Mouse (Mus musculus): ENCODE measurements at regions not wholly inside any gene's neighbourhood (a gene's known extent, or its start where the extent isn't known, plus 50 kb on each side); places are given as distances from the start of the nearest gene placed in this dataset.
A peak's percentile ranks its signal among the peaks of the same experiment; 100 is the strongest.

DNA sequence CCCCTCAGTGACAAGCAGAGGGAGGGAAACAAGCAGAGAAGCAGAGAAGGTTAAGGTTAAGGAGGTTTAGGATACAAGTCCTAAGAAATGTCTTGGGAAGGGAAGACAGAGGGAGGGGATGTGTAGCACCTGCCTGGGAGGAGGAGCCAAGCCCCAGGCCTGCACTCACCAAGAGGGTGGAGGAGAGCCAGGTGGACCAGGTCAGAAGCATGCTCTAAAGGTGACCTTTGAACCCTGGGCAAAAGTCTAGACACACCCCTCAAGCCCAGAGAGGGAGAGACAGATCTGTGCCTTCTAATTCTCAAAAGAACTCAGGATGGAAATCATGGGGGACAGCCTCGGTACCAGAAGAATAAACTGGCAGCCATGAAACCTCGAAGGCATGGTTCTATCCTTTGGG lies 54.4 kb upstream of the Calm2 start:
- WGBS: 31% methylated on average over 2 of the region's 2 CpGs
- H3K27ac ChIP-seq (replicated peaks; ENCODE audit: low read depth, low read length): no peak overlapping the region
- H3K4me2 ChIP-seq (ENCODE audit: low read depth, severe bottlenecking): no peak overlapping the region
- H3K4me1 ChIP-seq (ENCODE audit: control insufficient read depth, insufficient read depth, low read length): peaks cover 10% of the 10 kb centered on the region
- H3K27me3 ChIP-seq (ENCODE audit: control insufficient read depth, insufficient read depth, low read length): no peaks in the 10 kb centered on the region
- no peaks in the 10 kb centered on the region for H3K9me3 ChIP-seq (ENCODE audit: control insufficient read depth, low read length)
- DNase-seq (ENCODE audit: low spot score) (no peak), ATAC-seq (ENCODE audit: insufficient number of reproducible peaks, low FRiP score, low TSS enrichment, low read depth) (peak; percentile 65; the same call in 1 of the 2 replicates)
- no peak overlapping the region for H3K9ac ChIP-seq (ENCODE audit: low read length)
- no peak overlapping the region for H3K4me3 ChIP-seq (ENCODE audit: low read depth, low read length)
- no peaks in the 10 kb centered on the region for H3K36me3 ChIP-seq (ENCODE audit: control insufficient read depth, insufficient read depth, low read length)

DNA sequence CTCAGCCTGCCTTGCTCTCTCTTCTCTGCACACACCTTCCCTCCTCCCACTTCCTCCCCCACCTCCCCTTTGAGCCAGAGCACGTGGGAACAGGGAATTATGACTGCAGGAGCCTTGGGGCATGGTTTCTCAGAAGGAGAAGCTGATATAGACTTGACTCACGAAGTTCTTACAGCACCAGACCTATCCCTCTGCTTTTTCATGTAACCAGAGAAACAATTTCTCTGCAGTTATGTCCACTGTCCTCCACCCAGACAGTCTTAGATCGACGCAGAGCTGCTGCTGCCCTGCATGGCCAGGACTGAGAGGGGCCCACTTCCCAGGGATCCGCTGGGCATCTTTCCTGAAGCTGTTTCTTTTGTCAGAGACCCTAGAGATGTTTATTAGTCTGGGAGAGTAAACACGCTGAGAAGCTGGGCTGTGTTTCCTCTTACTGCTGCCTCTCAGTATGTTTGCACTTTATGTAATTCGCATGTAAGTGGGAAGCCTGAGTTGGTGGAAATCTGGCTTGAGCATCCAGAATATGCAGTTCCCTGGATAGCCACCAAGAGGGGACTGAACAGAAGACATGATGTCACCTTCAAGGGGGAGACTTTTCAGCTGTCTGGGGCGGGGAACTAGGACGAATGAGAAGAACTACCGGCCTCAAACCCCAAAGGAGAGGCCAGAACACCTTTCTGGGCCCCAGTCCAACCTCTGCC lies 55.1 kb upstream of the Calm2 start:
- ATAC-seq (ENCODE audit: insufficient number of reproducible peaks, low FRiP score, low TSS enrichment, low read depth): no peak
- H3K4me2 ChIP-seq (ENCODE audit: low read depth, severe bottlenecking): no peak overlapping the region

DNA sequence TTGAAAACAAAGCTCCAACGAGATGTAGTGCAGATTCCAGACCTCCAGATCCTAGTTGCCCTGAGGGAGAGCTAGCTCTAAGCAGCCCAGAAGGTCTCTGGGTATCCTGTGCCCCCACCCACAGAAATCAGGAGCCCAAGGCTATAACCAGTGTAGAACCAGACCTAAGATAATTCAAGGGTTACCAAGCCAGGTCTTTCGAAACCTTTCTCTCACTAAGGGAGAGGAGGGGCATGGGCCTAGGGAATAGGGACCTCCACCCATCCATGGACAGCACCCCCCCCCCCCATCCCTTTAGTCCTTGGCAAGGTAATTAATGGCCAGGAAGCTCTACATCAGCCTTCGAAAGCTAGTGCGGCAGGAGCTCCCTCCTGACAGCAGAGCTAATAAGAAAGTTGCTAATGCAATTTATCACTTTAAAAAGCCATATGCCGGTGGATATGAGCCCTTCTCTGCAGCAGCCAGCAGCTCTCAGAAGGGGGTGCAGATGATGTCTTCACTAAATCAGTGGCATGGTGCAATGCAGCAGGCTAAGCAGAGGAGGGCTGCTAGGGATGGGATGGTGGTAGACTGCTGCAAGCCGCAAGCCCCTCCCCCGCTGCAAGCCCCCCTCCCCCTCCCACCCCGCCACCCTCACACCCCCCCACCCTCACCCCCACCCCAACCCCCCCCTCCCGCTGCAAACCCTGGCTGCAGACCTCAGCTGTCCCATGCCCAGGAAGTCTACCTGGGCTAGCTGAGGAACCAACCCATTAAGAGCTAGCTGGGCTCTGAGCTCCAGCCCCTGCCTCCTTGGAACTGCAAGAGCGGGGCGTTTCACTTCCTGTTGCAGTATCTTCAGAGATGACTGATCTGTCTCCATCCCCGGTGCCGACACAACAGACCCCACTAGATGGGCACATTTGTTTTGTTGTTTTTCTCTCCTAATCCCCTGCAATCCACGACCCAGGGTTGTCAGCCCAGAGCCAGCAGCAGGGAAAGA lies 55.9 kb upstream of the Calm2 start:
- Histone ChIP-seq H3K4me1 (ENCODE audit: control insufficient read depth, insufficient read depth, low read length) (peaks cover 10% of the 10 kb centered on the region), H3K4me2 (ENCODE audit: low read depth, severe bottlenecking) (no peak overlapping the region), H3K9ac (ENCODE audit: low read length) (no peak overlapping the region), H3K4me3 (ENCODE audit: low read depth, low read length) (no peak overlapping the region), H3K27ac (replicated peaks; ENCODE audit: low read depth, low read length) (no peak overlapping the region; the same call in 1 of the 2 replicates), H3K27me3 (ENCODE audit: control insufficient read depth, insufficient read depth, low read length) (no peaks in the 10 kb centered on the region), H3K9me3 (ENCODE audit: control insufficient read depth, low read length) (no peaks in the 10 kb centered on the region), H3K36me3 (ENCODE audit: control insufficient read depth, insufficient read depth, low read length) (no peaks in the 10 kb centered on the region)
- DNase-seq (ENCODE audit: low spot score) (no peak), ATAC-seq (ENCODE audit: insufficient number of reproducible peaks, low FRiP score, low TSS enrichment, low read depth) (peak; percentile 55)
- 7% methylated on average over 13 of the region's 14 CpGs for WGBS

More for the DNA sequence above, 55.1 kb upstream of the Calm2 start:
- Histone ChIP-seq H3K9me3 (ENCODE audit: control insufficient read depth, low read length) (no peaks in the 10 kb centered on the region), H3K4me3 (ENCODE audit: low read depth, low read length) (no peak overlapping the region), H3K27me3 (ENCODE audit: control insufficient read depth, insufficient read depth, low read length) (no peaks in the 10 kb centered on the region), H3K27ac (replicated peaks; ENCODE audit: low read depth, low read length) (no peak overlapping the region; the same call in 1 of the 2 replicates), H3K36me3 (ENCODE audit: control insufficient read depth, insufficient read depth, low read length) (no peaks in the 10 kb centered on the region), H3K4me1 (ENCODE audit: control insufficient read depth, insufficient read depth, low read length) (peaks cover 10% of the 10 kb centered on the region), H3K9ac (ENCODE audit: low read length) (no peak overlapping the region; the same call in 1 of the 2 replicates)
- DNase-seq (ENCODE audit: low spot score): no peak
- WGBS: 20% methylated on average over 10 of the region's 10 CpGs

DNA sequence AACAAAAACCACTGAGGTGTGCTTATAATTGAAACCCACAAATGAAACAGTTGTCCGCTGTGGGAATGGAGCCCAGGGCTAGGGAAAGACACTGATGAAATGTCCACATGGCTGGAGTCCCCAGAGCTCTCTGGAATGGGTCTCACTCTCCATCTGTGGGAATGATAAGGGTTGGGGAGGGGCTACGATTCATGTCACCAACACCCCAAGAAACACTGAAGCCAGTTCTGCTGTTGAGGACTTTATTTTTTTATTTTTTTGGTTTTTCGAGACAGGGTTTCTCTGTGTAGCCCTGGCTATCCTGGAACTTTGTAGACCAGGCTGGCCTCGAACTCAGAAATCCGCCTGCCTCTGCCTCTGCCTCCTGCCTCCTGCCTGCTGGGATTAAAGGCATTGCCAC lies 56.8 kb upstream of the Calm2 start:
- DNase-seq (ENCODE audit: low spot score) (no peak), ATAC-seq (ENCODE audit: insufficient number of reproducible peaks, low FRiP score, low TSS enrichment, low read depth) (no peak)
- H3K9ac ChIP-seq (ENCODE audit: low read length): no peak overlapping the region
- H3K9me3 ChIP-seq (ENCODE audit: control insufficient read depth, low read length): no peaks in the 10 kb centered on the region
- no peak overlapping the region for H3K27ac ChIP-seq (replicated peaks; ENCODE audit: low read depth, low read length)
- H3K4me2 ChIP-seq (ENCODE audit: low read depth, severe bottlenecking): no peak overlapping the region
- H3K27me3 ChIP-seq (ENCODE audit: control insufficient read depth, insufficient read depth, low read length): no peaks in the 10 kb centered on the region
- peaks cover 10% of the 10 kb centered on the region for H3K4me1 ChIP-seq (ENCODE audit: control insufficient read depth, insufficient read depth, low read length)
- WGBS: 77% methylated on average over 5 of the region's 5 CpGs
- H3K36me3 ChIP-seq (ENCODE audit: control insufficient read depth, insufficient read depth, low read length): no peaks in the 10 kb centered on the region
- no peak overlapping the region for H3K4me3 ChIP-seq (ENCODE audit: low read depth, low read length)

DNA sequence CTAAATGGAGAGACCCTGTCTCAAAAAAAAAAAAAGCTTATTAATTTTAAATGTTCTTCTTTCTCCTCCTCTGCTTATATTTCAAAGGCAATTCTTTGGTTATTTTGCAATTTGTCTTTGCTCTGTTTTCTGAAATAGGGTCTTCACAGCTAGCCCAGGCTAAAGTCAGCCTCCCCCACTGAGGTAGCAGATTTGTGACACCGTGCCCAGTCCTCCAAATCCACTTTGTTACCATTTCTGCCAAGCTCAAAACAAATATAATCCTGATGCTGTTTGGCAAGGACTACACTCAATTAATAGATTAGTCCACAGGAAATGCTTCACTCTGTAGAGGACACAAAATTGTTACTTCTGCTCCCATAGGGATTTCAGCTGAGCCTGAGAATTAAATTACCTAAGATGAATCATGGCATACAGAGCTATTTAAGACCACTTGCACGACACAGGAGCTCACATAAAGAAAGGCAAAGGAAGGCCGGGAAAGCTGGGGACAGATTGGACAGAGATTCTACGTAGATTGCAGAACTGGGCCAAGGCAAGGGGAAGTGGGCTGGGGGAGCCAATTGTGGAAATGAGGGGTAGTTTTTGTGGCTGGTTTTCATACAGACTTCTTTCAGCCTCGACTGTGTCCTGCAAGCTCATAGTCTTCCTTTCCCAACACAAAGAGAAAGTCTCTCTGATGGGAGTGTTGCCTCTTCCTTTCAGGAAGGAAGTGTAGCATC lies 58.4 kb upstream of the Calm2 start:
- ATAC-seq (ENCODE audit: insufficient number of reproducible peaks, low FRiP score, low TSS enrichment, low read depth) (no peak), DNase-seq (ENCODE audit: low spot score) (no peak)
- Histone ChIP-seq H3K27ac (replicated peaks; ENCODE audit: low read depth, low read length) (no peak overlapping the region), H3K4me2 (ENCODE audit: low read depth, severe bottlenecking) (no peak overlapping the region), H3K4me1 (ENCODE audit: control insufficient read depth, insufficient read depth, low read length) (peaks cover 10% of the 10 kb centered on the region), H3K36me3 (ENCODE audit: control insufficient read depth, insufficient read depth, low read length) (no peaks in the 10 kb centered on the region), H3K9ac (ENCODE audit: low read length) (no peak overlapping the region), H3K4me3 (ENCODE audit: low read depth, low read length) (no peak overlapping the region), H3K9me3 (ENCODE audit: control insufficient read depth, low read length) (no peaks in the 10 kb centered on the region), H3K27me3 (ENCODE audit: control insufficient read depth, insufficient read depth, low read length) (no peaks in the 10 kb centered on the region)
- WGBS: 70% methylated on average over 5 of the region's 5 CpGs

DNA sequence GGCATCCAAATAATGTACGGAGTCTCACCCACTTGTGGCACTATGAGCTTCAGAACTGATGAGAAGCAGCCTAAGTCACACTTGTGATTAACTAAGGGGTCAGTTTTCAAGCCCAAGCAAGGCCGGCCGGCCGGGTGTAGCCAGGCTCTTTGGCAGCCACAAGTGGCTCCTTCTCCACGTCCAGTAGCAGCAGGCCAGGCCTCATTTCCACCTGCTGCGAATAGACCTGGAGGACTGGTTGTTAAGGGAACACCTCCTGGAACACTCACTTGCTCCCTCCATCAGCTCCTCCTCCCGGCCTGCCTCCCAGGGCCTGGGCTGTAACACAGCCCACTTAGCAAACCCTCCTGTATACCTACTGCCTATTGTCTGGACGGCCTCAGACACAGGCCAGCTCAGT lies 61.1 kb upstream of the Calm2 start:
- no peaks in the 10 kb centered on the region for H3K9me3 ChIP-seq (ENCODE audit: control insufficient read depth, low read length)
- H3K27me3 ChIP-seq (ENCODE audit: control insufficient read depth, insufficient read depth, low read length): no peaks in the 10 kb centered on the region
- no peaks in the 10 kb centered on the region for H3K4me1 ChIP-seq (ENCODE audit: control insufficient read depth, insufficient read depth, low read length)
- H3K4me2 ChIP-seq (ENCODE audit: low read depth, severe bottlenecking): no peak overlapping the region
- DNase-seq (ENCODE audit: low spot score): no peak
- 47% methylated on average over 8 of the region's 8 CpGs for WGBS
- H3K36me3 ChIP-seq (ENCODE audit: control insufficient read depth, insufficient read depth, low read length): no peaks in the 10 kb centered on the region
- no peak overlapping the region for H3K4me3 ChIP-seq (ENCODE audit: low read depth, low read length)
- no peak overlapping the region for H3K9ac ChIP-seq (ENCODE audit: low read length)
- H3K27ac ChIP-seq (replicated peaks; ENCODE audit: low read depth, low read length): no peak overlapping the region; the same call in 1 of the 2 replicates
- no peak for ATAC-seq (ENCODE audit: insufficient number of reproducible peaks, low FRiP score, low TSS enrichment, low read depth)

DNA sequence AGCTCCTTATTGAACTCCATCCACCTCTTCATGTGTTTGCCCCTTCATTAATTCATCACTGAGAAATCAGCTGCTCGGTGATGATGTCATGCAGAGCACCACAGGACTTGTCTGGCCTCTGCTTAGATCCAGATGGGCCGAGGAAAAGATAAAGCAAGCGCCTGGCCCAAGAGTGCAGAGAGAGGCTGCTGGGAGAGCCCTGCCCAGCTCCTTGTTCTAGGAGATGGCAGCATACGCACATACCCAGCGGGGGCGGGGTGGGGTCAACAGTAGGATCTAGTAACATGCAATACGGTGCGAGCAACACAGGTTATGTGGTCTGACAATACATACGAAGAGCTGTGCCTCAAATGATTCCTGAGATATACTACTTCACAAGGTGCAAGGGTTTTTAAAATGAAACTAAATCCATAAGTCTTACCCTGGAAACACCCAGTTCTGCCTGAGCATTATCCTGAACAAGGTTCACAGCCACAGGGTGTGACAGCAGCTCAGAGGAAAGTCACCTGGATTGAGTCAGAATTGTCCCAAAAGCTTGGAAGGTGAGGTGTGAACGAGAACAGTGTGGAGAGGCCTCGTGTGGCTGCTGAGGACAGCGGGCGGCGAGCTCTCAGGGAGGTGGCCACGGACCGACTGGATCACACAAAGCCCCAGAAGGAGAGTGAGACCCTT lies 62.0 kb upstream of the Calm2 start:
- H3K4me1 ChIP-seq (ENCODE audit: control insufficient read depth, insufficient read depth, low read length): no peaks in the 10 kb centered on the region; the same call in 1 of the 2 replicates
- no peak overlapping the region for H3K27ac ChIP-seq (replicated peaks; ENCODE audit: low read depth, low read length)
- no peak for DNase-seq (ENCODE audit: low spot score)
- H3K9me3 ChIP-seq (ENCODE audit: control insufficient read depth, low read length): no peaks in the 10 kb centered on the region
- no peak overlapping the region for H3K4me3 ChIP-seq (ENCODE audit: low read depth, low read length)
- H3K36me3 ChIP-seq (ENCODE audit: control insufficient read depth, insufficient read depth, low read length): no peaks in the 10 kb centered on the region
- 74% methylated on average over 16 of the region's 16 CpGs for whole genome bisulfite sequencing
- H3K4me2 ChIP-seq (ENCODE audit: low read depth, severe bottlenecking): no peak overlapping the region
- ATAC-seq (ENCODE audit: insufficient number of reproducible peaks, low FRiP score, low TSS enrichment, low read depth): no peak
- H3K27me3 ChIP-seq (ENCODE audit: control insufficient read depth, insufficient read depth, low read length): no peaks in the 10 kb centered on the region
- 0 out of 2 replicates have a peak overlapping the region, but pooled peaks have one; percentile 0 for H3K9ac ChIP-seq (ENCODE audit: low read length)

All from limb, embryonic 11.5 days (tissue).